Mouse (Mus musculus) heart, postnatal 0 days (tissue): ENCODE data around the gene Eya3. TPM values are rescaled to one million over a fixed set of nuclear protein-coding genes. Genes with fewer than 3 reads are reported as not detected.

ENCODE experiments used
- ATAC-seq: fragments of 200-750 bp; cut with Nextera tagmentation; 2 replicates; pipeline ENCODE4 v1.8.0; 2017; ENCODE audit warnings: low read depth, moderate number of reproducible peaks, moderate library complexity; ENCODE audit not compliant: insufficient read depth
- DNase-seq: peaks from one replicate; pipeline ENCODE4 v3.0.0-alpha.2; 2016; ENCODE audit warnings: low spot score
- H3K27ac ChIP-seq: fragments of 300-500 bp; sonication (generic); 2 replicates; pipeline ENCODE4 v1.5.1; 2014; ENCODE audit warnings: low read depth, mild to moderate bottlenecking
- H3K27me3 ChIP-seq: fragments of 300-500 bp; sonication (generic); 2 replicates; pipeline ENCODE4 v1.6.1; 2014; ENCODE audit warnings: low read length, mixed read lengths; ENCODE audit not compliant: control insufficient read depth, insufficient read depth
- H3K36me3 ChIP-seq: fragments of 300-500 bp; sonication (generic); replicated peaks from 2 replicates; pipeline ENCODE4 v1.6.1; 2014; ENCODE audit warnings: low read length, mixed read lengths; ENCODE audit not compliant: control insufficient read depth, insufficient read depth
- H3K4me1 ChIP-seq: fragments of 300-500 bp; sonication (generic); 2 replicates; pipeline ENCODE4 v1.6.1; 2014; ENCODE audit warnings: antibody characterized with exemption; ENCODE audit not compliant: control insufficient read depth, insufficient read depth
- H3K4me2 ChIP-seq: fragments of 300-500 bp; sonication (generic); 2 replicates; pipeline ENCODE4 v1.6.1; 2014; ENCODE audit warnings: low read depth, mild to moderate bottlenecking, low read length, moderate library complexity
- H3K4me3 ChIP-seq: fragments of 300-500 bp; sonication (generic); 2 replicates; pipeline ENCODE4 v1.5.1; 2014; ENCODE audit warnings: low read depth, low read length
- H3K9ac ChIP-seq: fragments of 300-500 bp; sonication (generic); replicated peaks from 2 replicates; pipeline ENCODE4 v1.6.1; 2014; ENCODE audit warnings: low read depth, low read length, mixed read lengths
- H3K9me3 ChIP-seq: fragments of 300-500 bp; sonication (generic); replicated peaks from 2 replicates; pipeline ENCODE4 v1.6.1; 2016; ENCODE audit warnings: low read length; ENCODE audit not compliant: control insufficient read depth
- CTCF ChIP-seq: IDR thresholded peaks from 2 replicates; pipeline ENCODE4 v1.5.1; 2016; ENCODE audit warnings: antibody characterized with exemption, control low read depth, low read depth
- EP300 ChIP-seq: IDR thresholded peaks from 2 replicates; pipeline ENCODE4 v1.6.1; 2016; ENCODE audit warnings: antibody characterized with exemption, low read depth
- WGBS: fragments of 180-500 bp; shearing (Covaris S2); extraction: QIAGEN DNeasy Blood & Tissue Kit; methylation state at CpG from one replicate; pipeline ENCODE4 v1.1.7; 2014; 5-methylcytosine and 5-hydroxymethylcytosine counted together
- polyA plus RNA-seq: library from polyadenylated mRNA; unstranded; fragments of >200 nt; fragmentation: Nextera tagmentation; extraction: Ambion mirVana; gene quantifications from 2 replicates; pipeline ENCODE4 v1.2.1, GENCODE M21; 2015
- total RNA-seq: library from RNA; depleted of rRNA; stranded (reverse); fragments of >200 nt; gene quantifications from 2 replicates; pipeline ENCODE4 v1.2.3, GENCODE M21; 2014; ENCODE audit warnings: low replicate concordance

Gene Eya3
- total and polyA plus RNA-seq, 2 experiments from 2014 or later, result 14.0 to 54.6 TPM

DNA sequence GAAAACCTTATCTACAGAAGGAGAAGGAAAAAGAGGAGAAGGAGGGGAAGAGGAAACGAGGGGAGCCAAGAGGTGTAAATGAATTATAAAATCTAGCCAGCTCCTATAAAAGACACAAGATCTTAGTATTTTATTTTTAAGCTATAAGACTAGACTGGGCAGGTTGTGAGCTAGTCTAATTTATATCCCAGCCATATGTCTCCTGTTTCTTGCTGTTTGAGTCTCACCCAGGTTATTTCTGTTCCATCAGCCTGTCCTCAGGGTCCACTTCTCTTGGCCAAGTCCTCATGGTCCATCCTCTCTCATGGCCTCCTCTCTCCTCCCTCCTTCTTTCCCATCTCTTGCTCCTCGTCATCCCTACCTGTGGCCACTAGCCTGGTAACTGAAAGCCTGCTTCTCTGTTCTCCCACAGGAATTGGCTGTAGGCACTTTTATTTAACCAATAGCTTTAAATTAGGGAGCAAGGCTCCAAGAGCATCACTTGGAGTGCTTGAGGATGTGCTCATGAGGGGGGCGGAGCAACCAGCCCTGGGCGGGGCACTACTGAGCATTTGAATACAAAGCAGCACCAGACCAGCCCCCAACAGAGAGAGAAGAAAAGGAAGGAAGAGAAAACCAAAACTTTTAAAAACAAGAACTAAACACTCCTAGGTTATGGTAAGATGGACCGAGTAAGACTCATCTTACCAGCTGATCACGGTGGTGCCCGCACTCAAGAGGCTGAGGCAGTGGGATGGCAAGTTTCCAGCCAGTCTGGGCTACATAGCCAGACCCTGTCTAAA lies 17.3 kb upstream of the Eya3 start:
- Histone ChIP-seq H3K27me3 (no peaks in the 10 kb centered on the region), H3K9me3 (no peaks in the 10 kb centered on the region), H3K4me3 (no peak overlapping the region), H3K9ac (no peak overlapping the region), H3K4me1 (no peaks in the 10 kb centered on the region), H3K27ac (no peak overlapping the region), H3K4me2 (no peak overlapping the region), H3K36me3 (no peaks in the 10 kb centered on the region)
- TF ChIP-seq EP300 (no peak), CTCF (no peak)
- DNase-seq (no peak), ATAC-seq (no peak)
- 71% methylated on average over 7 of the region's 7 CpGs for WGBS

DNA sequence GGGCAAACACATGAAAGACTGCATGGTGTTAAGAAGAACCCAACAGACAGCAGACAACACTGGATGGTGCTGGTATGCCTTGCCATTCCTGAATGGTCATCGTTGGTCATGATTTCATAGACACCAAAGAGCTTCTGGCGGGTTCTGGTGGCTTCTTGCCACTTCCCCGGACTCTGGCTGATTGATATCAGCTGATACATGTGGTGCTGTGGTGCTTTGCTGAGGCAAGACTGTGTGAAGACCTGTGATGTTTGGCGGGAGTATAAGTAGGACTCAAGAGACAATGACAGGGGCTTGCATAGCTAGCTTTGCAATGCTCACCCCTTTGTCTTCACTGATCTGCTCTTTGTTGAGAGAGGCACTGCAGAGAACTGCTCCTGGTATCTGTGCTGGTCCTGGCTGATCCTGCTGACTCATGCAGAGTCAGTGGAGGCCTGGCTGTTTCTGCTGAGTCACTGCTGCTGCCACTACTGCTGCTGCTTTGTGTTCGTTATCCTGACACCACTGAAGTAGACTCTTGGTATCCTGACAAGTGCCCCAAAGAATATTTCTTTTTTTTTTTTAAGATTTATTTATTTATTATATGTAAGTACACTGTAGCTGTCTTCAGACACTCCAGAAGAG lies 14.6 kb upstream of the Eya3 start:
- WGBS, result 74% methylated on average over 5 of the region's 5 CpGs

DNA sequence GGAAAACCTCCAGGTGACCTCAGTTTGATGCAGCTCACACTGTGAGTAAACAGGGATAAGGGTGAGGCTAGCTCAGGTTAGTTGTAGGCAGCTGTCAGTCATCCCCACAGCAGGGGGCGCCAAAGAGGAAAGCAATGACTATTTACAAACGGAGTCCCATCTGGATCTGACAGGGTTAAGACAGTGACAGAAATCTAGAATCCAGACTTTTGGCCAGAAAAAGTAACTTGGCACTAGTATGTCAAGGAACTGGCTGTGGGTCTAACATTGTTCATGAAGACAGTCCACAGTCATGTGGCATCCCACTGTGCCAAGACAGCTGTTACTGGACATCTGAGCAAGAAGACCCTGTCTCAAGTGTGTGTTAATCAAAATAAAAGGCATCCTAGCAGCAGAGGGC lies 10.0 kb upstream of the Eya3 start:
- Histone ChIP-seq H3K4me2 (no peak overlapping the region), H3K27me3 (no peaks in the 10 kb centered on the region), H3K9me3 (no peaks in the 10 kb centered on the region), H3K36me3 (no peaks in the 10 kb centered on the region), H3K9ac (no peak overlapping the region), H3K4me1 (no peaks in the 10 kb centered on the region), H3K27ac (no peak overlapping the region), H3K4me3 (no peak overlapping the region)
- DNase-seq (peak; percentile 38), ATAC-seq (no peak)
- WGBS, result 19% methylated on average over 2 of the region's 2 CpGs
- TF ChIP-seq EP300, result no peak
- peak; percentile 45 for TF ChIP-seq CTCF

More for the DNA sequence above, 14.6 kb upstream of the Eya3 start:
- no peak overlapping the region for H3K4me2 ChIP-seq
- no peaks in the 10 kb centered on the region for H3K27me3 ChIP-seq
- H3K4me1 ChIP-seq, result no peaks in the 10 kb centered on the region
- no peak overlapping the region for H3K27ac ChIP-seq
- no peaks in the 10 kb centered on the region for H3K36me3 ChIP-seq
- no peak overlapping the region for H3K4me3 ChIP-seq
- ATAC-seq, result no peak
- TF ChIP-seq EP300, result no peak
- TF ChIP-seq CTCF, result no peak
- no peak for DNase-seq
- no peak overlapping the region for H3K9ac ChIP-seq
- H3K9me3 ChIP-seq, result no peaks in the 10 kb centered on the region

DNA sequence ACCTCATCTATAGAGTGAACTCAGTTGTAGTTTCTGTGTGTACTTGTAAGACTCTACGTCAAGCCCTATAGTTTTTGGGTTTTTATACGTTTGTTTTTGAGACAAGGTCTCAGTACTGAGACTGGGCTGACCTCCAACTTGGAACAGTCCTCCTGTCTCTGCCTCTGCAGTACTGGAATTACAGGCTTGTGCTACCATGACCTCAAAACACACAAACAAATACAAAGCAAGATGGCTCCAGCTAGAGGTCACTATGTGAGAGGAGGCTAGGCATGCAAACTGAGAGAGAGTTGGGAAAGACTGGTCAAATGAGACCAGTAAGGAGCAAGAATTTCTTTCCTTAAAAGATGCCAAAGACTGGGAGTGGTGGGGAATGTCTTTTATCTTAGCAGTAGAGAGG lies 2.8 kb upstream of the Eya3 start:
- Histone ChIP-seq H3K36me3 (no peaks in the 10 kb centered on the region), H3K27me3 (no peaks in the 10 kb centered on the region), H3K9me3 (no peaks in the 10 kb centered on the region), H3K4me1 (no peaks in the 10 kb centered on the region), H3K9ac (no peak overlapping the region), H3K4me3 (no peak overlapping the region), H3K27ac (no peak overlapping the region), H3K4me2 (no peak overlapping the region)
- DNase-seq, result no peak
- no peak for ATAC-seq
- TF ChIP-seq CTCF (no peak), EP300 (no peak)
- WGBS, result 86% methylated on average over 2 of the region's 2 CpGs

DNA sequence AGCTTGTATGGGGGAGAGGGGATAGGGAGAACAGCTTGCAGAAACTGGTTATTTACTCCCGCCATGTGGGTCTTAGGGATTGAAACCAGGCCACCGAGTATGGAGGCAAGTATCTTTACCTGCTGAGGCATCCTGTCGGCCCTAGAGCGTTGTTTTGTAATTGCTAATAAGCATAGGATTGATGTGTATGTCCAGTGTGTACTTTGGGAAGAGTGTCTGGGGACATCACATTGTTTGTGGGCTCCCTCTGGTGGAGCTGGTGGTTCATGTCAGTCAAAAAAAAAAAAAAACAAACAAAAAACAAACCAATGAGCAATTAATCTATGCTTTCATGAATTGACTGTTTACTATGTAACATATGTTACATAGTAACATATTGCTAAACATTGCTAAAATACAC lies 2.2 kb upstream of the Eya3 start:
- Histone ChIP-seq H3K9me3 (no peaks in the 10 kb centered on the region), H3K27me3 (no peaks in the 10 kb centered on the region), H3K4me3 (no peak overlapping the region), H3K36me3 (no peaks in the 10 kb centered on the region), H3K4me2 (no peak overlapping the region), H3K4me1 (no peaks in the 10 kb centered on the region), H3K9ac (no peak overlapping the region), H3K27ac (no peak overlapping the region)
- peak; percentile 67 for TF ChIP-seq CTCF
- no peak for TF ChIP-seq EP300
- WGBS, result 57% methylated on average over 4 of the region's 4 CpGs
- ATAC-seq, result no peak
- peak; percentile 31 for DNase-seq
